Mouse (Mus musculus) heart, embryonic 16.5 days (tissue): ENCODE measurements around the gene Hs3st3b1. TPM values are rescaled to one million over a fixed set of nuclear protein-coding genes. Genes with fewer than 3 reads are reported as not detected.

Experiments
- ATAC-seq: fragments of 200-750 bp; cut with Nextera tagmentation; replicated peaks from 2 replicates; pipeline ENCODE4 v1.8.0; 2017; ENCODE audit warnings: moderate number of reproducible peaks; ENCODE audit not compliant: insufficient read depth, low FRiP score; ENCODE audit errors: extremely low read depth
- H3K27ac ChIP-seq: fragments of 300-500 bp; sonication (generic); 2 replicates; pipeline ENCODE4 v1.5.1; 2014; ENCODE audit warnings: mild to moderate bottlenecking, low read length, control low read depth, moderate library complexity
- H3K27me3 ChIP-seq: fragments of 300-500 bp; sonication (generic); 2 replicates; pipeline ENCODE4 v1.6.1; 2014; ENCODE audit warnings: low read length, mixed read lengths; ENCODE audit not compliant: control insufficient read depth, insufficient read depth
- H3K36me3 ChIP-seq: fragments of 300-500 bp; sonication (generic); 2 replicates; pipeline ENCODE4 v1.6.1; 2014; ENCODE audit not compliant: control insufficient read depth, insufficient read depth
- H3K4me1 ChIP-seq: fragments of 300-500 bp; sonication (generic); 2 replicates; pipeline ENCODE4 v1.6.1; 2014; ENCODE audit warnings: low read length, mixed read lengths; ENCODE audit not compliant: control insufficient read depth, insufficient read depth
- H3K4me2 ChIP-seq: fragments of 300-500 bp; sonication (generic); 2 replicates; pipeline ENCODE4 v1.6.1; 2014; ENCODE audit warnings: low read depth, mild to moderate bottlenecking, control low read depth, low read length
- H3K4me3 ChIP-seq: fragments of 300-500 bp; sonication (generic); 2 replicates; pipeline ENCODE4 v1.5.1; 2014; ENCODE audit warnings: mild to moderate bottlenecking, control low read depth, low read length
- H3K9ac ChIP-seq: fragments of 300-500 bp; sonication (generic); 2 replicates; pipeline ENCODE4 v1.6.1; 2014; ENCODE audit warnings: low read length, control low read depth
- H3K9me3 ChIP-seq: fragments of 300-500 bp; sonication (generic); replicated peaks from 2 replicates; pipeline ENCODE4 v1.6.1; 2016; ENCODE audit warnings: low read length; ENCODE audit not compliant: control insufficient read depth
- WGBS: fragments of 180-500 bp; shearing (Covaris S2); extraction: QIAGEN DNeasy Blood & Tissue Kit; methylation state at CpG from one replicate; pipeline ENCODE4 v1.1.7; 2014; 5-methylcytosine and 5-hydroxymethylcytosine counted together
- polyA plus RNA-seq: library from polyadenylated mRNA; unstranded; fragments of >200 nt; fragmentation: Nextera tagmentation; extraction: Ambion mirVana; gene quantifications from 2 replicates; pipeline ENCODE4 v1.2.1, GENCODE M21; 2015

Hs3st3b1 gene
- polyA plus RNA-seq, 1 experiment from 2014 or later, result 2.7 TPM

GRCm38 (mm10) chr11:63918321-63919105 lies 3.6 kb downstream of the Hs3st3b1 start:
- Histone ChIP-seq H3K27ac (no peak overlapping the region), H3K9me3 (no peaks in the 10 kb centered on the region), H3K36me3 (no peaks in the 10 kb centered on the region), H3K4me3 (peak overlapping the region; percentile 8), H3K4me1 (peaks cover 40% of the 10 kb centered on the region), H3K27me3 (peaks cover 45% of the 10 kb centered on the region), H3K4me2 (peak overlapping the region; percentile 95; the same call in 1 of the 2 replicates), H3K9ac (no peak overlapping the region)
- no peak for ATAC-seq
- WGBS, result 57% methylated on average over 17 of the region's 17 CpGs

- H3K27me3 ChIP-seq, result peaks cover 38% of the 10 kb centered on the region
Observed at GRCm38 (mm10) chr11:63917561-63917960, 4.5 kb downstream of the Hs3st3b1 start.

DNA sequence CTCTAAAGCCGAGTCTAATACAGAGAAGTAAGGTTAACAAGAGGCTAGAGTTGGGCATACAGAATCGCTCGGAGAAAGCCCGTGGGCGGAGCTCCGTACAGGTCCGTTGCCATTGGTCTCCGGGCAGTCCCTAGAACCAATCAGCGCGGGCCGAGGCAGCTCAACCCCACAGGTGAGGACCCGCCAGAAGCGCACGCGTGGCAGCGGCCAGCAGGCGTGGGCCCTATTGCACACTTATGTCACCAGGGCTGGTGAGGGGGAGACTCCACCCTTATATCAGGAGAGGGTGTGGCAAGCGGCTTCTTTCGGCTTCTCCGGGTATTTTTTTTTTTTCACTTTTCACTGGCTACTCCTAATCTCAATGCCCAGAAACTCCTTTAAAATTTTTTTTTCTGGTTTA lies 7.7 kb downstream of the Hs3st3b1 start:
- peak overlapping the region; percentile 86 for H3K4me2 ChIP-seq
- H3K4me3 ChIP-seq, result peak overlapping the region; percentile 52
- no peak overlapping the region for H3K27ac ChIP-seq
- peaks cover 19% of the 10 kb centered on the region for H3K4me1 ChIP-seq
- H3K27me3 ChIP-seq, result peaks cover 19% of the 10 kb centered on the region
- 4% methylated on average over 20 of the region's 20 CpGs for WGBS
- H3K9ac ChIP-seq, result peak overlapping the region; percentile 43; the same call in 1 of the 2 replicates
- no peaks in the 10 kb centered on the region for H3K36me3 ChIP-seq
- H3K9me3 ChIP-seq, result no peaks in the 10 kb centered on the region
- ATAC-seq, result peak; percentile 89

More at GRCm38 (mm10) chr11:63917561-63917960, 4.5 kb downstream of the Hs3st3b1 start:
- H3K4me3 ChIP-seq, result no peak overlapping the region
- no peak for ATAC-seq
- no peaks in the 10 kb centered on the region for H3K9me3 ChIP-seq
- H3K4me1 ChIP-seq, result peaks cover 35% of the 10 kb centered on the region
- no peak overlapping the region for H3K4me2 ChIP-seq
- no peaks in the 10 kb centered on the region for H3K36me3 ChIP-seq
- WGBS, result 36% methylated on average over 6 of the region's 6 CpGs
- no peak overlapping the region for H3K27ac ChIP-seq
- no peak overlapping the region for H3K9ac ChIP-seq

- 0 out of 2 replicates have a peak, but pooled peaks have one; percentile 15 for ATAC-seq
- peak overlapping the region; percentile 52 for H3K4me3 ChIP-seq
- peak overlapping the region; percentile 43; the same call in 1 of the 2 replicates for H3K9ac ChIP-seq
- 24% methylated on average over 4 of the region's 4 CpGs for WGBS
- H3K27me3 ChIP-seq, result peaks cover 16% of the 10 kb centered on the region
- no peaks in the 10 kb centered on the region for H3K36me3 ChIP-seq
- H3K27ac ChIP-seq, result no peak overlapping the region
- H3K9me3 ChIP-seq, result no peaks in the 10 kb centered on the region
- H3K4me2 ChIP-seq, result peak overlapping the region; percentile 86
- peaks cover 19% of the 10 kb centered on the region for H3K4me1 ChIP-seq
Observed at GRCm38 (mm10) chr11:63913936-63914335, 8.2 kb downstream of the Hs3st3b1 start.

GRCm38 (mm10) chr11:63911001-63911400 lies 11.1 kb downstream of the Hs3st3b1 start:
- ATAC-seq, result peak; percentile 21; the same call in 1 of the 2 replicates
- no peak overlapping the region for H3K27ac ChIP-seq
- H3K27me3 ChIP-seq, result 0 out of 2 replicates have a peak, but pooled peaks cover 5% of the 10 kb centered on the region
- no peaks in the 10 kb centered on the region for H3K36me3 ChIP-seq
- no peak overlapping the region for H3K4me3 ChIP-seq
- no peaks in the 10 kb centered on the region for H3K9me3 ChIP-seq
- H3K4me2 ChIP-seq, result no peak overlapping the region
- H3K9ac ChIP-seq, result no peak overlapping the region
- 38% methylated on average over 5 of the region's 5 CpGs for WGBS
- peaks cover 19% of the 10 kb centered on the region for H3K4me1 ChIP-seq

DNA sequence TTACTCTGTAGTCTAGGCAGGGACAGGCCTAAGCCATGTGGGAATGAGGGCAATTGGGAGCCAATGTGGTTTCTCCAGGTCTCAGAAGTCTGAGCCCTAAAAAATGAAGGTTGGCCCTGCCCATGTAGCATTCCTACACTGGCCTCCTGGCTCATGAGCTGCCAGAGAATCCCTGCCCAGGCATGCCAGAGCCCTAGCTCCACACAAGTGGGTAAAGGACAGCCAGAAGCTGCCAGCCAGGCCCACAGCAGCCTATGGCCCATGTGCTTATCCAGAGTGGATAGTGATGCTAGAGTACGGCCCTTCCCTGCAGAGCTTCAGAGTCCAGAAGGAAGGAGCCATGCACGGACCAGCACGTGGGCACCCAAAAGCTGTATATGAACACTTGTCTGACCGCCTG lies 12.1 kb downstream of the Hs3st3b1 start:
- H3K9me3 ChIP-seq, result no peaks in the 10 kb centered on the region
- no peaks in the 10 kb centered on the region for H3K36me3 ChIP-seq

GRCm38 (mm10) chr11:63908500-63908899 lies 13.6 kb downstream of the Hs3st3b1 start:
- 69% methylated on average over 4 of the region's 4 CpGs for WGBS
- ATAC-seq, result no peak
- H3K36me3 ChIP-seq, result no peaks in the 10 kb centered on the region
- H3K9ac ChIP-seq, result no peak overlapping the region
- no peak overlapping the region for H3K27ac ChIP-seq
- H3K9me3 ChIP-seq, result no peaks in the 10 kb centered on the region
- H3K4me1 ChIP-seq, result no peaks in the 10 kb centered on the region
- H3K4me3 ChIP-seq, result no peak overlapping the region
- H3K27me3 ChIP-seq, result 0 out of 2 replicates have a peak, but pooled peaks cover 2% of the 10 kb centered on the region
- no peak overlapping the region for H3K4me2 ChIP-seq

More for the DNA sequence above, 12.1 kb downstream of the Hs3st3b1 start:
- Histone ChIP-seq H3K4me3 (no peak overlapping the region), H3K27me3 (0 out of 2 replicates have a peak, but pooled peaks cover 2% of the 10 kb centered on the region), H3K9ac (no peak overlapping the region), H3K4me1 (peaks cover 10% of the 10 kb centered on the region), H3K4me2 (no peak overlapping the region), H3K27ac (no peak overlapping the region)
- 94% methylated on average over 4 of the region's 4 CpGs for WGBS
- no peak for ATAC-seq

DNA sequence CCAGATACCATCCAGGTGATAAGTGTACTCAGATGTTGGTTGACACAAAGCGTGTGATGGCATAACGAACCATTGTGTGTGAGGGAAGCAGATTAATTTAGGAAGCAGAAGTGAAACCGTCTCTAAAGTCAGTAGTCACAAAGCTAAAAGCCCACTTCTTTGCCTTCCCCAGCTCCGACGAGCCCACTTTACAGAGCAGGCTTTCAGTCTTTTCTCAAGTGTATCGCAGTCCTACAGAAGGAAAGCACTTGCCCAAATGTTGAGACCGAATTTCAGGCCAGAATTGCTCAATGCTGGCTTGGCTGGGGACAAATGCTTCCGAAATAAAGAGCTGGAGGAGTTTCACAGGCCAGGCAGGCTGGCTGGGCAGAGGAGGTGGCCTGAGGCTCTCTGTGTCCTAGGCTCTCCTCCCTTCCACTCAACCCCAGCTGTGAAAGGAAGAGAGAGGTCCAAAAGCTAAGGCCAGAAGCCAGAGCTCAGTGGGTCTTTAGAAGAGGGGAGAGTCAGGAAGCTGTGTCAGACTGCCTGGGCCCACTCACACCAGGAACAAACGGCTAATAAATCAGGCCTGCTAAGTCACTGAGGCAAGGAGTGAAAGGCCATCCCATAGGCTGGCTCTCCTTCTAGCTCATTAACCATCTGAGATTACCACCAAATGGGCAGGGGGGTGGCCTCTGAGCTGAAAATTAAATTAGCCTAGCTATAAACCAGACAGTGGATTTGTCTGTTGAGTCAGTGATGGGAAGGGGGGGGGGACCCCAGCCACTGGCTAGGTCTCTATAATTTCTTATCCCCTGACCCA lies 15.3 kb downstream of the Hs3st3b1 start:
- Histone ChIP-seq H3K4me1 (no peaks in the 10 kb centered on the region), H3K4me3 (no peak overlapping the region), H3K27me3 (no peaks in the 10 kb centered on the region), H3K9ac (no peak overlapping the region), H3K27ac (no peak overlapping the region), H3K9me3 (no peaks in the 10 kb centered on the region), H3K4me2 (no peak overlapping the region), H3K36me3 (no peaks in the 10 kb centered on the region)
- no peak for ATAC-seq
- WGBS, result 75% methylated on average over 9 of the region's 9 CpGs

- no peaks in the 10 kb centered on the region for H3K27me3 ChIP-seq
- ATAC-seq, result no peak
- no peaks in the 10 kb centered on the region for H3K36me3 ChIP-seq
- H3K4me3 ChIP-seq, result no peak overlapping the region
- 55% methylated on average over 4 of the region's 4 CpGs for WGBS
- H3K27ac ChIP-seq, result no peak overlapping the region
- no peaks in the 10 kb centered on the region for H3K4me1 ChIP-seq
- H3K9ac ChIP-seq, result no peak overlapping the region
- H3K9me3 ChIP-seq, result no peaks in the 10 kb centered on the region
- no peak overlapping the region for H3K4me2 ChIP-seq
Observed at GRCm38 (mm10) chr11:63904787-63905186, 17.3 kb downstream of the Hs3st3b1 start.
